Mouse (Mus musculus) megakaryocyte, embryonic 14.5 days (primary cell): ENCODE measurements at regions not wholly inside any gene's neighbourhood (a gene's known extent, or its start where the extent isn't known, plus 50 kb on each side); places are given as distances from the start of the nearest gene placed in this dataset.
"Not testable (repeated sequence)": the region's sequence is repeated elsewhere in the genome, so short reads cannot be mapped to it uniquely, and the experiment has no call there.

Source experiments
- FLI1 ChIP-seq: IDR thresholded peaks from 2 replicates; pipeline ENCODE4 v1.6.1; 2012; ENCODE audit warnings: low read length, inconsistent platforms, mixed read lengths
- GATA1 ChIP-seq: IDR thresholded peaks from 3 replicates; pipeline ENCODE4 v1.6.1; 2012; ENCODE audit warnings: mixed read lengths, low read length, inconsistent platforms, borderline replicate concordance

- not testable (repeated sequence) for TF ChIP-seq GATA1, FLI1
Measured at GRCm38 (mm10) chr12:20884104-20884503, 106.2 kb upstream of the Asap2 start.
